Mouse (Mus musculus): ENCODE measurements around the gene Ankrd31. TPM values are rescaled to one million over a fixed set of nuclear protein-coding genes. Genes with fewer than 3 reads are reported as not detected.

Ankrd31 gene
- polyA plus RNA-seq (2015; fragmentation: Nextera tagmentation; extraction: Ambion mirVana) = not detected in 2 replicates

GRCm38 (mm10) chr13:96748109-96748845 lies at the start of gene Ankrd31:
Gene Ankrd31 (plus strand): TSS chr13:96748272.
- no peak for ATAC-seq (replicated peaks; ENCODE audit: insufficient number of reproducible peaks, insufficient read depth, low FRiP score, low read depth)
- no peak within 1 kb of the TSS for H3K4me2 ChIP-seq

DNA sequence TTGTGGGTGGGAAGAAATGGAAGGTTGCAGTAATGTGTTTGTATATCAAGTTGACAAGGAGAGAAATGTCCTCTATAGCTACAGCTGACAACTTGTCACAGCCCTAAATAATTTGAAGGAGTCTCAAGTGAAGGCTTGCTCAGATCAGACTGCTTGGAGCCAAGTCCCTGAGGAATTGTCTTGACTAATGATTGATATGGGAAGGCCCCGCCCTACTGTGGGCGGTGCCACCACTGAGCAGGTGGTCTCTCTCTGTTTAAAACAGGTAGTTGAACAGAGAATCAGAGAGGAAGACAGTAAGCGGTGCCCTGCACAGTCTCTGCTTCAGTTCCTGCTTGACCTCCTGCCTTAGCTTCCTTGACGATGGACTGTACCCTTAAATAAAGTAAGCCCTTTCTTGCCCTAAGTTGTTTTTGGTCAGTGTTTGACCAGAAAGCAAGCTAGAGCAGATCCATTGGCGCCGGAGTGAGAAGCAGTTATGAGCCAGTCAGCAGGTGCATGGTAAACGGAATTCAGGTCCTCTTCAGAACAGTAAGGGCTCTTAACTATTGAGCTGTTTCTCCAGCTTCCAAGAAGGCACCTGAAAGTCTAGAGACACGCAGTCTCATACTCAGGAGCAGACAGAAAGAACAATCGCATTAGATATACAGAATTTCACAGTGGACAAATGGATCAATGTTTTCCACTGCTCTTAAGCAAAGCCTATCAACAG lies 45.3 kb upstream of the Ankrd31 start:
- no peaks in the 10 kb centered on the region for H3K4me1 ChIP-seq (replicated peaks)
- H3K27me3 ChIP-seq = no peaks in the 10 kb centered on the region
- H3K27ac ChIP-seq = no peak overlapping the region
- ATAC-seq (replicated peaks; ENCODE audit: insufficient number of reproducible peaks, insufficient read depth, low FRiP score, low read depth) = no peak
- WGBS = 68% methylated on average over 9 of the region's 9 CpGs
- no peak overlapping the region for H3K4me2 ChIP-seq
- H3K9ac ChIP-seq = no peak overlapping the region
- no peak overlapping the region for H3K4me3 ChIP-seq
- no peaks in the 10 kb centered on the region for H3K9me3 ChIP-seq (replicated peaks)
- no peaks in the 10 kb centered on the region for H3K36me3 ChIP-seq

More at GRCm38 (mm10) chr13:96748109-96748845, at the start of gene Ankrd31:
- Histone ChIP-seq H3K9ac (no peak within 1 kb of the TSS), H3K4me1 (replicated peaks) (no peaks in the 10 kb centered on the region), H3K36me3 (no peaks in the 10 kb centered on the region), H3K27me3 (no peaks in the 10 kb centered on the region), H3K4me3 (no peak within 1 kb of the TSS), H3K9me3 (replicated peaks) (no peaks in the 10 kb centered on the region), H3K27ac (no peak within 1 kb of the TSS)
- 83% methylated on average over 42 of the region's 42 CpGs for WGBS

DNA sequence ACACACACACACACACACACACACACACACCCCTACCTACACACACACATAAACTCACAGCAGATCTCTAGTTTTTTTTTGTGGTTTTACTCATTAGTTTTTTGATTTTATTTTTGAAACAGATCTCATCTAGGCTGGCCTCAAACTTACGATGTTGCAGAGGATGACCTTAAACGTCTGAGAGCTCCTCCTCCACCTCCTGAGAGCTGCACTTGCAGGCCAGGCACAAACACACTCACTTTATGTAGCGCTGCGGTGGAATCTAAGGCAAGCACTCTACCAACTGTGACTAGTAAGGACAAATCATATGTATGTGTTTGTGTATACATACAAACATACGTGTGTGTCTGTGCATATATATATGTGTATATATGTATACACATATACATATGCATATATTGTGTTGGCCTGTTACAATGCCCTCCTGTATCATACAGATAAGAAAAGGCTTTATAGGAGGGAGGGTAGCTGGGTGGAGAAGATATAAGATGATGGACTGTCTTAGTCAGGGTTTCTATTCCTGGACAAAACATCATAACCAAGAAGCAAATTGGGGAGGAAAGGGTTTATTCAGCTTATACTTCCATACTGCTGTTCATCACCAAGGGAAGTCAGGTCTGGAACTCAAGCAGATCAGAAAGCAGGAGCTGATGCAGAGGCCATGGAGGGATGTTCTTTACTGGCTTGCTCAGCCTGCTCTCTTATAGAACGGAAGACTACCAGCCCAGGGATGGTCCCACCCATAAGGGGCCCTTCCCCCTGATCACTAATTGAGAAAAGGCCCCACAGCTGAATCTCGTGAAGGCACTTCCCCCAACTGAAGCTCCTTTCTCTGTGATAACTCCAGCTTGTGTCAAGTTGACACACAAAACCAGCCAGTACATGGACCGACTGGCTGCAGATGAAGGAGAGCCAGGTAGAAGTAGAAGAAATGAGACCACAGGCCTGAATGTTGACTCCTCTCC lies 38.5 kb upstream of the Ankrd31 start:
- no peak for ATAC-seq (replicated peaks; ENCODE audit: insufficient number of reproducible peaks, insufficient read depth, low FRiP score, low read depth)
- H3K4me2 ChIP-seq = no peak overlapping the region
- WGBS = 70% methylated on average over 8 of the region's 8 CpGs
- H3K36me3 ChIP-seq = no peaks in the 10 kb centered on the region
- no peaks in the 10 kb centered on the region for H3K4me1 ChIP-seq (replicated peaks)
- no peaks in the 10 kb centered on the region for H3K27me3 ChIP-seq
- no peak overlapping the region for H3K4me3 ChIP-seq
- H3K27ac ChIP-seq = no peak overlapping the region
- H3K9me3 ChIP-seq (replicated peaks) = no peaks in the 10 kb centered on the region
- H3K9ac ChIP-seq = no peak overlapping the region

GRCm38 (mm10) chr13:96716311-96716710 lies 31.8 kb upstream of the Ankrd31 start:
- Histone ChIP-seq H3K4me1 (replicated peaks) (no peaks in the 10 kb centered on the region), H3K36me3 (no peaks in the 10 kb centered on the region), H3K4me2 (no peak overlapping the region), H3K9ac (no peak overlapping the region), H3K27ac (no peak overlapping the region), H3K4me3 (no peak overlapping the region), H3K27me3 (no peaks in the 10 kb centered on the region), H3K9me3 (replicated peaks) (no peaks in the 10 kb centered on the region)
- WGBS = 87% methylated on average over 2 of the region's 2 CpGs
- ATAC-seq (replicated peaks; ENCODE audit: insufficient number of reproducible peaks, insufficient read depth, low FRiP score, low read depth) = no peak

GRCm38 (mm10) chr13:96717821-96718220 lies 30.3 kb upstream of the Ankrd31 start:
- Histone ChIP-seq H3K9ac (no peak overlapping the region), H3K27me3 (no peaks in the 10 kb centered on the region), H3K9me3 (replicated peaks) (no peaks in the 10 kb centered on the region), H3K36me3 (no peaks in the 10 kb centered on the region), H3K27ac (no peak overlapping the region), H3K4me2 (no peak overlapping the region), H3K4me3 (no peak overlapping the region), H3K4me1 (replicated peaks) (no peaks in the 10 kb centered on the region)
- 49% methylated on average over 1 of the region's 1 CpGs for WGBS
- no peak for ATAC-seq (replicated peaks; ENCODE audit: insufficient number of reproducible peaks, insufficient read depth, low FRiP score, low read depth)

DNA sequence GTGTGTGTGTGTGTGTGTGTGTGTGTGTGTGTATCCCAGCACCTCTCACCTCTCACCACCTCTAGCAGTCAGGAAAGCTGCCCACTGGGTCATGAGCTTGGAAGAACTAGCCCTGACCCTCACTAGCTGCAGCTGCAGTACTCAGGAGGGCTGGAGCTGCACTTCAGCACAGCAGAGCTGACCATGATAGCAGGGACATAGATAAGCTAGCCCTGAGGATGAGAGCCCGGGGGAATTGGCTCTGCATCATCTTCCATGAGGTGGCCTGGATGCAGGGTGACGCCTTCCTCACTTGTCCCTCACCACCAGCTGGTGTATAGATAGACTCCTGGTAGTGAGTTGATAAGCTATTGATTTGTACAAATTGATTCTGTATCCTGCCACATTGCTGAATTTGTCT lies 28.1 kb upstream of the Ankrd31 start:
- Histone ChIP-seq H3K9me3 (replicated peaks) (no peaks in the 10 kb centered on the region), H3K27ac (no peak overlapping the region), H3K4me3 (no peak overlapping the region), H3K9ac (no peak overlapping the region), H3K4me2 (no peak overlapping the region), H3K27me3 (no peaks in the 10 kb centered on the region), H3K4me1 (replicated peaks) (no peaks in the 10 kb centered on the region), H3K36me3 (no peaks in the 10 kb centered on the region)
- ATAC-seq (replicated peaks; ENCODE audit: insufficient number of reproducible peaks, insufficient read depth, low FRiP score, low read depth) = no peak
- WGBS = 47% methylated on average over 2 of the region's 2 CpGs

GRCm38 (mm10) chr13:96728289-96728688 lies 19.8 kb upstream of the Ankrd31 start:
- no peaks in the 10 kb centered on the region for H3K27me3 ChIP-seq
- no peak for ATAC-seq (replicated peaks; ENCODE audit: insufficient number of reproducible peaks, insufficient read depth, low FRiP score, low read depth)
- no peaks in the 10 kb centered on the region for H3K36me3 ChIP-seq
- H3K4me2 ChIP-seq = no peak overlapping the region
- H3K9ac ChIP-seq = no peak overlapping the region
- H3K4me1 ChIP-seq (replicated peaks) = no peaks in the 10 kb centered on the region
- no peaks in the 10 kb centered on the region for H3K9me3 ChIP-seq (replicated peaks)
- 74% methylated on average over 7 of the region's 7 CpGs for WGBS
- H3K4me3 ChIP-seq = no peak overlapping the region
- no peak overlapping the region for H3K27ac ChIP-seq

DNA sequence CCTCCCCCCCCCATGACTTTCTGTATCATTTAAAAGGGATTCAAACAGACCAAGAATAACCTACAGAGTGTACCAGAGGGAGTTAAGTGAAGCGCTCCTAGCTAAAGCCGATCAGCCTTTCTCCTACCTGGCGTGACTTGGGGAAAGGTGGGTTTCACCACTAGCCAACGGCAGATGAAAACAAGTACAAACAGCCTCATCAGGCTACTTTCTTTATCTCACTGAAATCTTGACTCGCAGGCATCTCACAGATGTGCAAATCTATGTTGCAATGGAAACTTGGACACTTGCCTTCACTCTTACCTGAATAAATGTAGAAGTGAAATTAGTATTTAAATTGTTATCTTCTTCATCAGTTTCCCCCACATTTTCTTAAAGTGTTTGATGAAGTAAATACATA lies 18.9 kb upstream of the Ankrd31 start:
- no peak overlapping the region for H3K4me2 ChIP-seq
- no peak for ATAC-seq (replicated peaks; ENCODE audit: insufficient number of reproducible peaks, insufficient read depth, low FRiP score, low read depth)
- H3K27me3 ChIP-seq = no peaks in the 10 kb centered on the region
- WGBS = 91% methylated on average over 5 of the region's 5 CpGs
- no peaks in the 10 kb centered on the region for H3K9me3 ChIP-seq (replicated peaks)
- H3K4me1 ChIP-seq (replicated peaks) = no peaks in the 10 kb centered on the region
- H3K27ac ChIP-seq = no peak overlapping the region
- no peak overlapping the region for H3K9ac ChIP-seq
- no peaks in the 10 kb centered on the region for H3K36me3 ChIP-seq
- H3K4me3 ChIP-seq = no peak overlapping the region

GRCm38 (mm10) chr13:96730116-96730515 lies 18.0 kb upstream of the Ankrd31 start:
- ATAC-seq (replicated peaks; ENCODE audit: insufficient number of reproducible peaks, insufficient read depth, low FRiP score, low read depth) = no peak
- H3K27me3 ChIP-seq = no peaks in the 10 kb centered on the region
- no peaks in the 10 kb centered on the region for H3K36me3 ChIP-seq
- no peaks in the 10 kb centered on the region for H3K9me3 ChIP-seq (replicated peaks)
- no peak overlapping the region for H3K4me3 ChIP-seq
- H3K4me1 ChIP-seq (replicated peaks) = no peaks in the 10 kb centered on the region
- H3K4me2 ChIP-seq = no peak overlapping the region
- WGBS = 67% methylated on average over 1 of the region's 1 CpGs
- H3K27ac ChIP-seq = no peak overlapping the region
- no peak overlapping the region for H3K9ac ChIP-seq

- H3K27me3 ChIP-seq = no peaks in the 10 kb centered on the region
- H3K9me3 ChIP-seq (replicated peaks) = no peaks in the 10 kb centered on the region
- no peak for ATAC-seq (replicated peaks; ENCODE audit: insufficient number of reproducible peaks, insufficient read depth, low FRiP score, low read depth)
- H3K36me3 ChIP-seq = no peaks in the 10 kb centered on the region
- no peaks in the 10 kb centered on the region for H3K4me1 ChIP-seq (replicated peaks)
- H3K27ac ChIP-seq = no peak overlapping the region
- H3K4me3 ChIP-seq = no peak overlapping the region
- H3K4me2 ChIP-seq = no peak overlapping the region
- no peak overlapping the region for H3K9ac ChIP-seq
- 22% methylated on average over 1 of the region's 1 CpGs for WGBS
Observed at GRCm38 (mm10) chr13:96735175-96735574, 12.9 kb upstream of the Ankrd31 start.

DNA sequence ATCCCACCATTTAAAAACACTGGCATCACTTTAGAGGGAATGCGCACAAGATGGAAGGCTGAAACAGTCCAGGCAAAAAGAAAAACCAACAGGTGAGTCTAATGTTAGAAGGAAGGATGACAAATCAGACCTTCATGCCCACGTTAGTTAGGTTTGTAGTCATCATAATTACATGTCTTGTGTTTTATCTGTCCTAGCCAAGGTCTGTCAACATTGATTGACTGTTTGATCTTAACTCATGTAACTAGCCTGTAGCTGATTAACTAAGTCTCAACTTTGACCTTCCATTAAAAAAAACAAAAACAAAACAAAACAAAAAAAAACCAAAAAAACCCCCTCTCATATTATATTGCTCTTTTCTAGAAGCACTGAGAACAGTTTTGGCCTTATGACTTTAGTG lies 7.9 kb upstream of the Ankrd31 start:
- 83% methylated on average over 2 of the region's 2 CpGs for WGBS
- Histone ChIP-seq H3K4me3 (no peak overlapping the region), H3K36me3 (no peaks in the 10 kb centered on the region), H3K9me3 (replicated peaks) (no peaks in the 10 kb centered on the region), H3K4me1 (replicated peaks) (no peaks in the 10 kb centered on the region), H3K27me3 (no peaks in the 10 kb centered on the region), H3K27ac (no peak overlapping the region), H3K9ac (no peak overlapping the region), H3K4me2 (no peak overlapping the region)
- ATAC-seq (replicated peaks; ENCODE audit: insufficient number of reproducible peaks, insufficient read depth, low FRiP score, low read depth) = no peak

Measured in heart, embryonic 15.5 days (tissue).